Mouse (Mus musculus): Measurements from ENCODE around the gene Nr6a1. TPM values are rescaled to one million over a fixed set of nuclear protein-coding genes. Genes with fewer than 3 reads are reported as not detected.
A peak's percentile ranks its signal among the peaks of the same experiment; 100 is the strongest.

Gene Nr6a1
- total and polyA plus RNA-seq, 3 experiments, result 5.6 to 6.1 (median 5.8) TPM

DNA sequence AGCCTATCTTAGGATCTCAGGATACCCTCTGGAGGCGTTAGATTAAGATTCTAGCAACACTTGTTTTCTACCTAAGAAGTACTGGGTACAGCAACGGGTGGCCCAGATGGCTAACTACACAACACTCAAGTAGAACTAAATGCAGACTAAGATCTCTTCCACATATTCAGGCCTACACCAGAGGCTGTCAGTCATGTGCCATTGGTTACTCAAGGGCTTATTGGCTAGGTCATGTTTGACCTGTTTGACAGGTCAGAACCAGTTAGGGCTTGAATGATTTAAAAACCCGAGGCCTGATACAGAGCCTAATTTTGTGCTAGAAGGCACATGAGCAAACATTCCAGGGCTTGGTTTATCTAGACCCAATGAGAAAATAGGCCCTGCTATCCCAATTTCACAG, 187.6 kb downstream of the Nr6a1 start:
- TF ChIP-seq RAD21 (IDR thresholded peaks at IDR 0.05; ENCODE audit: low read depth, low read length), result no peak
- TF ChIP-seq ZC3H11A (IDR thresholded peaks at IDR 0.05; ENCODE audit: low read depth, low read length), result no peak
- no peak for TF ChIP-seq MAZ (IDR thresholded peaks at IDR 0.05; ENCODE audit: low read depth, low read length)
- no peak for TF ChIP-seq JUND (conservative IDR thresholded peaks at IDR 0.05; ENCODE audit: low read depth, low read length)
- no peak for TF ChIP-seq NRF1 (IDR thresholded peaks at IDR 0.05; ENCODE audit: low read depth, low read length)
- TF ChIP-seq KAT2A (IDR thresholded peaks at IDR 0.05; ENCODE audit: insufficient replicate concordance, low read length), result no peak
- no peak for TF ChIP-seq USF2 (conservative IDR thresholded peaks at IDR 0.05; ENCODE audit: low read depth, low read length)
- no peak for TF ChIP-seq ZNF384 (IDR thresholded peaks at IDR 0.05; ENCODE audit: low read depth, low read length)
- no peak for TF ChIP-seq PAX5 (IDR thresholded peaks at IDR 0.05; ENCODE audit: low read length)
- TF ChIP-seq USF1 (IDR thresholded peaks at IDR 0.05; ENCODE audit: low read depth, low read length), result no peak
- no peak for TF ChIP-seq CHD2 (IDR thresholded peaks at IDR 0.05; ENCODE audit: low read length)
- TF ChIP-seq ZKSCAN1 (IDR thresholded peaks at IDR 0.05; ENCODE audit: borderline replicate concordance, low read depth, low read length), result no peak
- no peak for TF ChIP-seq POLR2AphosphoS2 (IDR thresholded peaks at IDR 0.05; ENCODE audit: low read depth, low read length)
- TF ChIP-seq RCOR1 (conservative IDR thresholded peaks at IDR 0.05; ENCODE audit: low read depth, low read length), result no peak
- TF ChIP-seq GABPA (IDR thresholded peaks at IDR 0.05; ENCODE audit: insufficient replicate concordance, low read depth, low read length), result no peak
- TF ChIP-seq NELFE (IDR thresholded peaks at IDR 0.05; ENCODE audit: low read depth, low read length), result no peak
- no peak for TF ChIP-seq IRF4 (IDR thresholded peaks at IDR 0.05; ENCODE audit: low read depth, low read length)
- TF ChIP-seq POLR2A (IDR thresholded peaks at IDR 0.05; ENCODE audit: low read depth, low read length), result no peak
- no peak for TF ChIP-seq ELF1 (IDR thresholded peaks at IDR 0.05; ENCODE audit: low read depth, low read length)
- TF ChIP-seq JUN (IDR thresholded peaks at IDR 0.05; ENCODE audit: insufficient read depth, low read depth, low read length), result no peak
- Histone ChIP-seq H3K36me3 (replicated peaks in 1 of 2; ENCODE audit: control insufficient read depth in 1 of 2, insufficient read depth in 1 of 2, low read length in 1 of 2) (peaks cover 0 to 27% of the 10 kb centered on the region in 2 experiments), H3K9me3 (replicated peaks; ENCODE audit: low read length) (no peaks in the 10 kb centered on the region), H3K4me1 (ENCODE audit: control insufficient read depth in 1 of 2, insufficient read depth in 2 of 2) (peaks cover 0 to 18% of the 10 kb centered on the region in 2 experiments; a peak in 3 of 4 replicates), H3K4me3 (replicated peaks in 1 of 3; ENCODE audit: low read depth in 2 of 3, low read length in 2 of 3, poor library complexity in 1 of 3) (no peak overlapping the region), H3K9ac (ENCODE audit: insufficient read depth, low read depth) (no peak overlapping the region), H3K27ac (ENCODE audit: insufficient read depth, low read depth) (no peak overlapping the region), H3K79me2 (replicated peaks; ENCODE audit: control insufficient read depth, extremely low read depth, insufficient read depth, poor library complexity, severe bottlenecking) (no peaks in the 10 kb centered on the region), H3K27me3 (replicated peaks) (no peaks in the 10 kb centered on the region), H3K4me2 (ENCODE audit: insufficient read depth, low read depth, poor library complexity, severe bottlenecking) (no peak overlapping the region)
- dilution Hi-C loops (cut with MboI; ENCODE audit: extremely low pct_ligation_motif_present, extremely low pct_unique_long_range_greater_than_20kb, low sequenced_read_pairs), result no loop called here
- in situ Hi-C loops (cut with MboI; ENCODE audit: low pct_ligation_motif_present, low pct_unique_long_range_greater_than_20kb, low sequenced_read_pairs), result no loop called here
- no peak for DNase-seq (ENCODE audit: extremely low read depth)

DNA sequence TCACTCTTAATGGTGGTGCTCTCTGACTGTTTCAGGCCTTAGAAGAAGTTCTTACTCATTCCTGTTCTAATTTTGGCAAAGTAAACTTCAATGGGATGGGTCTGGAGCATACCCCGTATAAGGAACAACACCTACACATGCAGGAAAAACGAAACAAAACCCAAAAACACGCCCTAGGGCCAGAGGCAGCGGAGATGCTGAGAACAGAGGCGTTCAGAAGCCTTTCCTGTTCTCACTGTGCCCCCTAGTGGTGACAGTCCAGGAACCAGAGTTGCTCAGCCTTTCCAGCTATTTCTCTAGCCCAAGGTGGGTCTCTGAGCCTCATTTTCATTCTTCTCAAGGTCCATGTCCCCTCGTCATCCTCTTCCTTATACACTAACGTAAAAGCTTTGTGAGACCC, 188.1 kb downstream of the Nr6a1 start:
- Histone ChIP-seq H3K4me3 (replicated peaks in 1 of 3; ENCODE audit: low read depth in 2 of 3, low read length in 2 of 3, poor library complexity in 1 of 3) (no peak overlapping the region), H3K79me2 (replicated peaks; ENCODE audit: control insufficient read depth, extremely low read depth, insufficient read depth, poor library complexity, severe bottlenecking) (no peaks in the 10 kb centered on the region), H3K4me1 (ENCODE audit: control insufficient read depth in 1 of 2, insufficient read depth in 2 of 2) (peaks cover 0 to 18% of the 10 kb centered on the region in 2 experiments; a peak in 3 of 4 replicates), H3K4me2 (ENCODE audit: insufficient read depth, low read depth, poor library complexity, severe bottlenecking) (no peak overlapping the region), H3K9ac (ENCODE audit: insufficient read depth, low read depth) (no peak overlapping the region), H3K27ac (ENCODE audit: insufficient read depth, low read depth) (no peak overlapping the region), H3K9me3 (replicated peaks; ENCODE audit: low read length) (no peaks in the 10 kb centered on the region), H3K27me3 (replicated peaks) (no peaks in the 10 kb centered on the region), H3K36me3 (replicated peaks in 1 of 2; ENCODE audit: control insufficient read depth in 1 of 2, insufficient read depth in 1 of 2, low read length in 1 of 2) (peaks cover 0 to 28% of the 10 kb centered on the region in 2 experiments)
- DNase-seq (ENCODE audit: extremely low read depth), result peak; percentile 84
- in situ Hi-C loops (cut with MboI; ENCODE audit: low pct_ligation_motif_present, low pct_unique_long_range_greater_than_20kb, low sequenced_read_pairs), result no loop called here
- dilution Hi-C loops (cut with MboI; ENCODE audit: extremely low pct_ligation_motif_present, extremely low pct_unique_long_range_greater_than_20kb, low sequenced_read_pairs), result no loop called here
- TF ChIP-seq POLR2A (IDR thresholded peaks at IDR 0.05; ENCODE audit: low read depth, low read length), result no peak
- no peak for TF ChIP-seq TBP (conservative IDR thresholded peaks at IDR 0.05; ENCODE audit: low read depth, low read length)
- TF ChIP-seq GABPA (IDR thresholded peaks at IDR 0.05; ENCODE audit: insufficient replicate concordance, low read depth, low read length), result no peak
- peak; percentile 39; the same call in 1 of the 2 replicates for TF ChIP-seq IRF4 (IDR thresholded peaks at IDR 0.05; ENCODE audit: low read depth, low read length)
- no peak for TF ChIP-seq KAT2A (IDR thresholded peaks at IDR 0.05; ENCODE audit: insufficient replicate concordance, low read length)
- peak; percentile 85 for TF ChIP-seq RAD21 (IDR thresholded peaks at IDR 0.05; ENCODE audit: low read depth, low read length)
- no peak for TF ChIP-seq USF1 (IDR thresholded peaks at IDR 0.05; ENCODE audit: low read depth, low read length)
- TF ChIP-seq SIN3A (IDR thresholded peaks at IDR 0.05; ENCODE audit: low read length), result no peak
- TF ChIP-seq ZMIZ1 (IDR thresholded peaks at IDR 0.05; ENCODE audit: low read depth, low read length), result no peak
- TF ChIP-seq MAX (IDR thresholded peaks at IDR 0.05; ENCODE audit: low read length), result no peak
- no peak for TF ChIP-seq ELF1 (IDR thresholded peaks at IDR 0.05; ENCODE audit: low read depth, low read length)
- TF ChIP-seq MYC (IDR thresholded peaks at IDR 0.05; ENCODE audit: low read depth, low read length), result no peak
- no peak for TF ChIP-seq CHD1 (IDR thresholded peaks at IDR 0.05; ENCODE audit: low read depth, low read length)
- TF ChIP-seq PAX5 (IDR thresholded peaks at IDR 0.05; ENCODE audit: low read length), result no peak
- no peak for TF ChIP-seq E2F4 (IDR thresholded peaks at IDR 0.05; ENCODE audit: insufficient replicate concordance, low read depth, low read length)
- TF ChIP-seq EP300 (IDR thresholded peaks at IDR 0.05; ENCODE audit: low read length), result no peak
- no peak for TF ChIP-seq MAFK (IDR thresholded peaks at IDR 0.05; ENCODE audit: insufficient replicate concordance, low read length)
- TF ChIP-seq BHLHE40 (IDR thresholded peaks at IDR 0.05; ENCODE audit: low read depth, low read length), result no peak
- peak; percentile 25; the same call in 1 of the 2 replicates for TF ChIP-seq NELFE (IDR thresholded peaks at IDR 0.05; ENCODE audit: low read depth, low read length)
- no peak for TF ChIP-seq JUN (IDR thresholded peaks at IDR 0.05; ENCODE audit: insufficient read depth, low read depth, low read length)
- peak; percentile 16; the same call in 1 of the 2 replicates for TF ChIP-seq ZC3H11A (IDR thresholded peaks at IDR 0.05; ENCODE audit: low read depth, low read length)
- TF ChIP-seq USF2 (conservative IDR thresholded peaks at IDR 0.05; ENCODE audit: low read depth, low read length), result no peak
- TF ChIP-seq CTCF (conservative IDR thresholded peaks at IDR 0.05 in 1 of 2, IDR thresholded peaks at IDR 0.05 in 1 of 2; ENCODE audit: low read depth in 2 of 2, low read length in 2 of 2), result peak; percentile 88 to 94
- no peak for TF ChIP-seq TCF12 (IDR thresholded peaks at IDR 0.05; ENCODE audit: low read depth, low read length)
